Mouse (Mus musculus) kidney, postnatal 25 days (tissue): ENCODE results near the gene Gm1527.
"Not testable (repeated sequence)": the region's sequence is repeated elsewhere in the genome, so short reads cannot be mapped to it uniquely, and the experiment has no call there.

ENCODE experiments used
- DNase-seq, 2 experiments: peaks; one replicate each; pipeline ENCODE4 v3.0.0; 2021; ENCODE audit warnings: mixed read lengths in 2 of 2

The Gm1527 gene

DNA sequence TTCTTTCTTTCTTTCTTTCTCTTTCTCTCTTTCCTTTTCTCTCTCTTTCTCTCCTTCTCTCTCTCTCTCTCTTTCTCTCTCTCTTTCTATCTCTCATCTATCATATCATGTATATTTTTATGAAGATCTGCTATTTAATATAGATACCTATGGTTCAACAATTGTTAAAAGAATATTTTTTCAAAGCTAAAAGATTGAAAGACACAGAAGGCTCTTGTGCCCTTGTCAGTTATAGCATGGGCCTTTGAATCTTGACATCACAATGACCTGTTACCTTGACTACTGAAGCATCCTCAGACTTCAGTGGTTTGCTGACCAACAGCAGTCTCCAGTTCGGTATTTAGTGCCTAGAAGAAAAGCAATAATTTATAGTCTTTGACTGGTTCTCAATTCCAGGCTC is at the start of gene Gm1527:
Gene Gm1527 (plus strand): TSS at position 301 of the 400 bp plus-strand sequence.
- no peak for DNase-seq

DNA sequence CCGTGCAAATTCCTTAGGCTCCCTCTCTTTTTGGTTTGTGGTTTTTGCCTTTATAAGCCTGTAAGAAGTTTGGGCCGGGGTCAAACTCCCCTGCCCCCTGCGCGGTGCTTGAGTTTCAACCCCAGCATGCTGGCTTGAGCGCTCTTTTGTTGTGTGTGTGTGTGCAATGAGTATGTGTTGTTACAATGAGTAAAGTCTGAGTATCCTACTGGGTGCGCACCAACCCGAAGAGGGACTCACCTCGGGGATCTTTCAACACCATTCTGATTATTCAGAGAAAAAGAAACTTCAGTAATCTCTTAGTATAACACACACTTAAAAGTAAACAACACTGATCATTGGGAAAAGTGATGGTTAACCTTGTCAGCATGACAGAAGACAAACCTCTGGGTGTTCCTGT is 49.2 kb upstream of the Gm1527 start:
- no peak for DNase-seq

DNA sequence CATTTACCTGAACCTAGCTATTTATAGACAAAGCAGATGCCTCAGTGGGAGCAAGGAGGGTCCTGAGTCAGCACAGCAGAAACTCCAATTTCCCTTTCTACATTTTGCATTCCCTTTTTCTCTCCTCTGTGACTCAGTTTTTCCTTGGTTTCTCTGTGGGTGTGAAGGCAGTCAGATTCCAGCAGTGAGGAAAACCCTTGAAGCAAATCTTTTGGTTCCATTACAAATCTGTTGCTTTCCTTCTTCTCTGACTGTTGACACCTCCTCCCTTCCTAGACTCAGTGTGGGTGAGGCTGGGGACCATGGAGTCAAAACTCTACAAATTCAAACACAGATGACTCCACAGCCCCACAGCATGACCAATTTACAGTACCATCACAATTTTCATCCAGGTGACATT is 45.3 kb upstream of the Gm1527 start:
- DNase-seq = no peak

DNA sequence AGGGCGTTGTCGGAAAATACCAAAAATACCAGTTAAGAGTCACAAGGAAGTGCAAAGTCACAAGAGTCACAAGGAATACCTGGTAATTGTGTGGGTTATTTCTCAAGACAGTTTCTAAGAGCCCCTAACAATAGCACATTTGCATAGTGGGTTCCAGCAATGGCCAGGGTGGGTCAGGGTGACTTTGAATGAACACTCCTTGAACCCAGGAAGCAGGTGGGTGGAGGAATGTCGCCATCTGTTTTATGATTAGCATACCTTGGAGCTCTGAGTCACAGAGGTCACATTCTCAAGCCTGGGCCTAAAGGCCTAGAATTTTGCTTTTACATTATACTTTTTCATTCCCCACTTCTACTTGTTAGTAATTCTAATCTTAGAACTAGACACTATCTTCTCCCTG is 40.2 kb upstream of the Gm1527 start:
- DNase-seq = not testable (repeated sequence)

DNA sequence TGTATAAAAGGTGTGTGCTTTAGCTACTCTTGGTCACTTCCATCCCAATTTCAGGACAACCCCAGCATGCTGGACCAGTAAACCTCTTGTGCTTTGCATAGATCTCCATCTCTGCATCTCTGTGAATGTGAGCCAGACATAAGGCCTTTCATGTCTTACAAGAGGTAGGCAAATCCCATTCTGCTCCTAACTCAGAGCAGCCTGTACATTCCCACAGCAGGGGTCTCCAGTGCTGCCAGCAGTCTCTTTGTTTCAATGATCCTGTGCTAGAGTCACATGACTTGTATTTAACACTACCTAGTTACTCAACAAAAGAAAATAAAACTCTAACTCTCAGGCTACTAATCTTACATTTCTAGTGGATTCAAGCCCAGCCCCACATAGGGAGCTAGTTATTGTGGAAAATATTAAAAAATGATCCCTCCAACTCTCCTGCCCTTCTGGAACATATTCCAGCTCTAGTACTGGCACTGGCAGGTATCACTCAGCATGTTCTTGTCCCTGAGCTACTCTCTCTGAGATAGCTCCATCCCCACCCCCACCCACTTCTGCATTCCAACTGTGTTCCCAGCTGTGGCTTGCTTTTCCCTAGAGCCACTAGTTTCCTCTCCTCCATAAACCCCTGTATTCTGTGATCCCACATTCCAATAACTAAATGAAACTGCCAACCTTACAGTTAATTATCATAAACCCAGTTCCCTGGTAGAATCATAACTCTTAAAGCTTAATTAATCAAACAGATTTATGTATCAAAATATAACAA is 32.6 kb upstream of the Gm1527 start:
- not testable (repeated sequence) for DNase-seq

DNA sequence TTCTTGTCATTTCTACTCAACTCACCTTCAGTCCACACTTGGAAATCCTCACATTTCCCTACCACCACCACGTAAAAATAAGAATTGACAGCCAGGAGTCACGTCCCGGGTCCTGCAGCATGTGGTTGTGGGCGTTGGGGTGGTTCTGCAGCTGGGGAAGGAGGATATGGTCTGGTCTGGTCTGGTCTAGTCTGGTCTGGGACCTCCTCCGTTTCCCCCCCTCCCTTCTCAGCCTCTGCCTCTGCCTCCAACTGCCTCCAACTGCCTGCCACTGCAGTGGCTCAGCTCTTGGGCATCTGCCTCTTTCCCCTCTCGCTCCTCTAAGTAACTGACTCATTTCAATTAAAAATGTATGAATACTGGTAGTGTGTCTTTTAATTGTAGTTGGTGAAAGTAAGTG is 4.5 kb downstream of the Gm1527 start:
- not testable (repeated sequence) for DNase-seq

DNA sequence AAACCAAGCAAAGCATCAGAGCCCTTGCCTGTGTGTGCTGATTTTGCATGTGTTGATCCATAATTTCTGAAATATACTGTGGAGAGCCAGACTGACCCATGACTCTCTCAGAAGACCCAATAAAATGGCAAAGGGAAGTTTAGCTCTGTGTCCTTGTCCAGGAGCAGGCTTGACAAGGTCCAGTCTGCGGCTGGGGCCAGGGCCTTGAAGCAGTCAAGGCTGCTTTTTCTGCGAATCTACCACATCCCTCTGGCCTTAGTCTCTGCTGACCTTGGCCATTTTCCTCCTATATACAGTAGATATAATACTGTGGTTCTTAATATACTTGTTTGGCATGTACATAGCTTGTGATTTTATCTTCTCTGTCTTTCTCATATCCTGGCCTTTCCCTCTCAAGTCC is 73.5 kb downstream of the Gm1527 start:
- DNase-seq = no peak

DNA sequence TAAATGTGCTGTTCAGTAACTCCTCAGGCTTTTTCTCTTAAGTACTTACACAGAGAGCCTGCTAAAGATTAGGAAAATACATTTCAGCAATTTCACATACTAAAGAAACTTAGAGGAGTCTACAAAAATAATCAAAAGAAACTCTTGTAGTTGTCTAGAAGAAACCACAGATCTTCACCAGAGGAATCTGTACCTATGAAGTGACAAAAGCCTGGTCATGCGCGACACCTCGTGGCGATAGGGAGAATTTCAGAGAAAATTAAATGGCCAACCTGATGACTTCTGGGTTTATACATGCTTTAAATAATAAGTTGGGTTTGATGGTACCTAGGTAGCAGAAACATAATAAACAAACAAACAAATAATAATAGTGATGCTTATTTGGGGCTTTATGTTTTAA is 76.4 kb downstream of the Gm1527 start:
- DNase-seq = peak; percentile 47 to 64
